Mouse (Mus musculus) left cerebral cortex, postnatal 36 days (tissue): ENCODE data around the gene Camk1g. TPM values are rescaled to one million over a fixed set of nuclear protein-coding genes. Genes with fewer than 3 reads are reported as not detected.
A peak's percentile ranks its signal among the peaks of the same experiment; 100 is the strongest.

Experiments
- DNase-seq, 2 experiments: peaks; one replicate each; pipeline ENCODE4 v3.0.0; 2021 to 2022; ENCODE audit warnings: low spot score in 2 of 2, mixed read lengths in 1 of 2
- intact Hi-C: fragments of 180-260 bp; cut with DNase I; formaldehyde crosslinking; loops from one replicate; pipeline ENCODE4 v1.15.1; 2025
- total RNA-seq, 2 experiments: library from RNA; stranded (reverse); gene quantifications; 2 replicates each; pipeline ENCODE4 v1.2.3; 2021

Gene Camk1g
- total RNA-seq, 2 experiments from 2014 or later = 32.4 to 47.1 TPM

DNA sequence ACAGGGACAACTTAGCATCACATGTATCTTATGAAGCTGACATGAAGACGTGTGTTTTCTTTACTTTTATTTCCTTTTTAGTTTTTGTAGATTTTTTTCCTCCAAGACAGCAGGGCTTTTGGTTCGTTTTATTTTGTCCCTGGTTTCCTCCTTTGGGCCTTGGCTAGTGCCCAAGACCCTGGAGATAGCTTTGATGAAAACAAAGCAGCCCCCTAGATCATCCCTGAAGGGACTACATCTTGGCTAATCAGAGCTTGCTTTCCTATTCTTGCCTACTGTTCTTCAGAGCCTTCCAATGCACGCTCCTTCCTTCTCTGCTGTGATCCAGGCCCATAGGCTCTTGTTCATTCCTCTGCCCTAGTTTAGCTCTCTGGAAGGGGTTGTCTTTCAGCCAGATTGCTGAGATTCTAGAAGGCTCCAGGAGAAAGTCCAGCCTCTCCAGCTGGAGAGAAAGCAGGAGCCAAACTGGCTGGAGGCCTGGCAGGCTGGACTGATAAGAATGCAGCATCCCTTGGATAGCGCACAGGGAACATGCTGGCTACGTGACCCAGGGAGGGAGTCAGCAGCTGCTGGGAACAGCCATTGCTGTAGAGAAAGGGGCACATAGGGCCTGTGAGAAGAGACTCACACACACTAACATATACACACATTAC is 54.3 kb downstream of the Camk1g start:
- peak; percentile 64 to 70 for DNase-seq
- intact Hi-C loops = loop anchor here (5.0 kb wide), 1 partner anchor 44 kb away; the partner anchor contains the start of gene G0s2

DNA sequence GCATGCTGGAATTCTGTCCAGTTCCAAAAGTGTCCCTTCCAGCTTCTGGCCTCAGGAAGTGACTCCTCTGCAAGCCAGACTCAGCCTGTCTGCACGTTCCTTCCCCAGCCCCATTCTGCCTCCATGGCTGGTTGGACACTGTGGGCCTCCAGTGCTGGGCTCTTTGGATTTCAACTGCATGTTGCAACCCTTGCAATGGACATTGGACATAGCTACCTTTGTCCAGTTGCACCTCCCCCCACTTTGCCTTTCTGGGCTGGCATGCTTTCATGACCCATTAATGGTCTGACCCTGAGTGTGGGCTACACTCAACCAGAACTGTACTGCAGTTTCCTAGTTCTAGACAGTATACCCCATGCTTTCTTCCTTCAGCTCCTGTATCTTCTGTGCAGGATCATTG is 58.5 kb downstream of the Camk1g start:
- intact Hi-C loops = no loop called here
- DNase-seq = no peak

DNA sequence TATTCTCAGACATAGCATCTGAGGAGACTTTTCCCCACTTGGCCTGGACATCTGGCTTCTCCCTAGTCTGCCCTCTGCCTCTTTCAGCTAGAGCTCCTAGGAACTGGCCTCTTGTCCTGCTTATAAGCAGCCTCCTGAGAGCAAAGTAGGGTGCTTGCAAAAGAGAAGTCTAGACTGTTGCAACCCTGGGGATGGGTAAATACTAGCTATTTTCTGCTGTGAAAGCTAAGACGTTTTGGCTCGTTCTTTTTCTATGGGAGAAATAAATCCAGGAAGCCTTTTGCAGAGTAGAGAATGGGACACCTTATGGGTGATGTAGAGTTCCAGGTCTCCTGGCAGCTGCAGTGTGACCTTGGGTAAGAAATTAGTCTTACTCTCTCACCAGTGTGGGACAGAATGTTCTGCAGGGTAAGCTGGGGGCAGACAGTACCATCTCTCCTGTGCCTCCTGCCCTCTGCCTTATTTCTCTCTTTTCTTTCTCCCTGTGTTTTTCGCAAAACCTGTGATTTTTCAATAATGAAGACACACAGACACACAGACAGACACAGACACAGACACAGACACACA is 59.5 kb downstream of the Camk1g start:
- no peak for DNase-seq
- intact Hi-C loops = no loop called here

DNA sequence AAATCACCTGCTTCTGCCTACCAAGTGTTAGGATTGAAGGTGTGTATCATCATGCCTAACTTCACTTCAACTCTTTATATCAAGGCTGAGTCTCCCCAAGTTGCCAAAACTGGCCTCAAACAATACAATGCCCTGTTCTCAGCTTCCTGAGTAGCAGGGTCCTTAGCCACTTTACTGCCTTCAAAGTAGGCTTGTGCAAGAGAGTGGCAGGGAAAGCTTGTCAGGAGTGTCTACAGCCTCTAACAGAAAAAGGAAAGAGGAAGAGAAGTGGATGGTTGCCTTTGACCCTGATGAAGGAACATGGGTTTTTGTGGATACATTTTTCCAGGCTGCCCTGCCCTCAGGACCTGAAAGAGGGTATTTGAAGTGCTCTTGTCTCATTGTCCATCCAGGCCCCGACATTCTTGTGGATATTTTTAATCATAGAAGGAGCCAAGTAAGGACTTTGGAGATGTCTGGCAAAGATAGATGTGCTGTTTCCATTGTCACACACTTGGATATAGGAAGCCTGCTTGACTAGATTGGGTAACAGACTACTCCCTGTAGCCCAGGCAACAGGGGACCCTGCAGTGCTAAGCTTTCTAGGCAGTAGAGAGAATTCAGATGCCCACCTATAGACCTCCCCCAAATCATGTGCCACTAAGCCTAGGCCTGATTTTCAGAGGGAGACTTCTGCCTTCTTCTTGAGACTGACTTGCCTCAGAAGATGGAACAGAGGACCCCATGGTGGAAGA is 60.1 kb downstream of the Camk1g start:
- DNase-seq = no peak
- intact Hi-C loops = no loop called here

DNA sequence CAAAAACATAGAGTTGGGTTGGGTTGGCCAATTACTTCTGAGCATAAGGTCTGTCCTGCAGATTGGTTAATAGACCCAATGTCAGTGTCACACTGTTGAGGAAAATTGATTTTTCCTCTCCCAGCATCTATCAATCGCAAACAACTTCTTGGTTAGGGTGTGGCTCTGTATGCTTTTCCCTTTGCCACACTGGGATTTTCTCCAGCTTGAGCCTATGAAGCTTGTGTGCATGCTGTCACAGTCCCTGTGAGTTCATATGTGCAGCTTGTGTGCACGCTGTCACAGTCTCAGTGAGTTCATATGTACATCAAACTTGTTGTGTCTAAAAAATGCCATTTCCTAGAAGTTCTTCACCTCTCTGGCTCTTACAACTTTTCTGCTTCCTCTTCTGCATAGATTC is 63.3 kb downstream of the Camk1g start:
- intact Hi-C loops = no loop called here
- no peak for DNase-seq

DNA sequence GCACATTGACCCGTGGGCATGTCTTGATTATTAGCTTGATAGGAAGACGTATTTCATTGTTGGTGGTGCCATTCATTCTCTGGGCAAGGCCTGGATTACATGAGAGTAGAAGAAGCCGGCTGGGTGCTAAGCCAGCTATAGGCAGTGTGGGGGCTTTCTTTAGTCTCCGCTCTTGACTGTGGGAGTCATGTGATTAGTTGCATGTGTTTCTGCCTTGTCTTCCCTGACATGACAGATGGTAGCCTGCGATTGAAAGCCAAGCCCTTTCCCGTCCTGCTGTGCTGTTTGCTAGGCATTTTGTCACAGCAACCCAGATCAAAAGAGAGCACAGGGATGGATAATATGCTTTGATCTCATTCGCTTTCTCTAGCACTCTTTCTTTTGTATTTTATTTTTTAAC is 64.7 kb downstream of the Camk1g start:
- no peak for DNase-seq
- intact Hi-C loops = no loop called here

DNA sequence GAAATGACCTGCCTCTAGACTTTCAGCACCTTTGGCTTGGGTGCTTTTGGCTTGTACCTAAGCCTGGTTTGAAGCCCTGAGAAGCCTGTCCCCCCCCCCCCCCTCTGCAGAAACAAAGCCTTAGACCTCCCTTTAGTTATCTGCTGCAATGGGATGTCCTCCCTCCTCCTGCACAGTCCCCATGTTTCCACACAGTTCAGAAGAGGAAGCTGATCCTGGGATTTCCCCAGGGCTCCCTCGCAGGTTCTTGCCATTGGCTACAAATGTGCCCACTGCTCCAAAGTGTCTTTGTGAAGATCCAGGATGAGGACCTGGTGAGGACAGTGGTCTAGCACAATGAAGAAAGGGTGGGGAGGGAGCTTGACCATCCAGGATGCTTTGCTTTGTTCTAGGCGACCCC is 67.0 kb downstream of the Camk1g start:
- intact Hi-C loops = no loop called here
- DNase-seq = no peak

DNA sequence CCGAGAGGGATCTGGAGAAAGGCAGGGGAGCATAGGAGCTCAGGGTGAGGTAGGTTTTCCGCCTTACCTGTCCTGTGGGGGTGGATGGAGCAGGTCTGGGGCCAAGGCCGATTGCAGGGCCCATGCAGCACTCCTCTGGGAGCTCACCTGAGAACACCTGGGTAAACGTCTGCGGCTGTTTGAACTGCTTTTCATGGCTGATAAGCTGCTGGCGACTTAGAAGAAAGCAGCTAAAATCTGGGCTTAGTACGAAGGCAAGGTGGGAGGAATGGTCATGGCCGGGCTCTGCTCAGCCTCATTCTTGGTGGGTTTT is 68.0 kb downstream of the Camk1g start:
- intact Hi-C loops = no loop called here
- no peak for DNase-seq

DNA sequence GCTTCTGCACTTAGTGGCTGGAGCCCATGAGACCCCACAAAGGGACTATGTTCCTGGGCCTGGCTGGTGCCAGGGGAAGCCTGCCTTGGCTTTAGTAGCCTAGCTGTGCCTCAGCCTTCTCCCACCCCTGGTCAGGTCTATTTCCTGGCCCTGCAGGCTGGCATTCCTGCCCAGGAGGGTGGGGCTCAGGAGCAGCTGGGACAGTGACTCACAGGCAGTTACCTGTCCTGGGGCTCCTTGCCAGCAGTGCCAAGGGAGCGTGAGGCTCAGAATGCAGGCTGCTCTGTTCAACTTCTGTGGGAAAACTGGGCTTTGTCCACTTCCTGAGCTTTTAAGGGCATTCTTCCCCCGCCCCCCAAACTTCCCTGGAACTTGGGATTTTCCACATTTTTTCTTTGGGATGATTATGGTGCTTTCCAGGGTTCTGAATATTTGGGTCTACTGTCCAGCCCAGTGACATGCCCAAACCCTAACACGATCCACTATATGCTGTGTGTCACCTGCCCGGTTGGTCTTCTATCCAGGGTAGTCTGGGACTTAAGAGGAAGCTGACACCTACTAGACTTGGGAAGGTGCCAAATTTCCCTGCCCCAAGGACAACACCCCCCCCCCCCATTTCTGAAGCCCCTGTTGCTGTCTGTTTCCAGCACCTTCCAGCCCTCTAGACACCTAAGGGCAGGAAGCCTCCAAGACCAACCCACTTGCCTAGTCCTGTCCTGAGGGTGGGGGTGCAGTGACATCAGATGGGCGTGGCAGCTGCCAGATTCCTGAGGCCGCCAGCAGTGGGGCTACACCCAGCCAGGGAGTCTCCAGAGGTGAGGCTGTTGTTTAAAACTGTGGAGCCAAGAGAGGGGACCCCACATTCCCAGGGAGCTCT is 68.6 kb downstream of the Camk1g start:
- intact Hi-C loops = no loop called here
- no peak for DNase-seq

DNA sequence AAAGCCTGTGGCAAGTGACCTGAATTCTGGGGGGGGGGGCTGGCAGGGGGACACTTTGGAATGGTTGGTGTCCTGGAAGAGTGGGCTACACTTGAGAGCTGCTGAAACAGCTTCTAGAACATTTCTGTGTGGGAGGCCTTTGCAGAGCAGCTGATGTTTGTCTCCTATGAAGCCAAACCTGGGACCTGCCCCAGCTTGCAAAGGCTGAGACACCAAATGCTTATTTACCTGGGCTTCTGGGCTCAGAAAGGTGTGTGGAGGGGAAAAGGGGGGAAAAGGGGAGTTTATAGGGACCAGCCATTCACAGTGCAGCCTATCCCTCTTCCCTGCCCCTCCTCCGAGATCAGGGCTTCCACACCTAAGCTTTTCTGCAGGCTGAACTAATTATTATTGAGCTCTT is 70.1 kb downstream of the Camk1g start:
- intact Hi-C loops = no loop called here
- DNase-seq = no peak

DNA sequence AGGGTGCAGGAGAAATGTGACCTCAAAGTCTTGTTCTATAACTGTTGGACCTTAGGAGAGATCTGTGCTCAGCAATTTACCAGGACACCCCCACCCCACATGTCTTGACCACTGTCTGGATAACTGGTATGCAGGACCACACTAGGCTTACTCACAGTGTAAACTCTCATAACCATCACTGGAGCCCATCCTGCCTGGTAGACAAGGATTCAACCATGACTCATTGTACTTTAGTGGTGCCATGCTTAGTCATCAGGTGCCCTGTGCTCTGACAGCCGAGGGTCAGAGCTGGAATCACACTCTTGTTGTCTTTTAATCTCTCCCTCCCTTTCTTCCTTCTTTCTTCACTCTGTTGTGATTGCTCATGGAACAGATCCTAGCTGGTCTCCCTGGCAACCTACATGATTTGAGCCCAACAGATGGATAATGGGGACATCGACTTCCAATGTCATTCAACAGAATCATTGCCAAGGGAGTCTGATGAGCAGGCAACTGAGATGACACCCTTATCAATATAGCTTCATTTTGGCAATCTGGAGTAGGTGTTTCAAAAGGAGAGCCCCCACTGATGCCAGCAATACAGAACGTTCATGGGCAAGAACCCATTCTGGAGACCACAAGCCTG is 71.8 kb downstream of the Camk1g start:
- no peak for DNase-seq
- intact Hi-C loops = no loop called here

Other genes starting within 250 kb of the Camk1g start
- 10 to 100 TPM; 14.3 to 20.4 TPM for gene Diexf, start 240.0 kb downstream of the Camk1g start, total RNA-seq
- gene Irf6, start 217.2 kb downstream of the Camk1g start, total RNA-seq = 1 to 10 TPM in 1 of 2 experiments, under 1 TPM in 1; 0.99 to 1.7 TPM
- gene A130010J15Rik, start 202.3 kb downstream of the Camk1g start, total RNA-seq = 1 to 10 TPM; 2.6 to 3.2 TPM
- 1 to 10 TPM; 1.6 to 2.0 TPM for gene Traf3ip3, start 168.6 kb downstream of the Camk1g start, total RNA-seq
- gene Lamb3, start 162.6 kb downstream of the Camk1g start, total RNA-seq = 1 to 10 TPM in 1 of 2 experiments, under 1 TPM in 1; 0.89 to 1.6 TPM
- gene Hsd11b1, start 106.2 kb downstream of the Camk1g start, total RNA-seq = 10 to 100 TPM; 14.2 to 26.7 TPM
- 1 to 10 TPM; 5.3 to 8.7 TPM for gene G0s2, start 97.1 kb downstream of the Camk1g start, total RNA-seq